Mouse (Mus musculus) MEL (cell line): ENCODE measurements around the gene Ly6g5b. TPM values are rescaled to one million over a fixed set of nuclear protein-coding genes. Genes with fewer than 3 reads are reported as not detected.

Source experiments
- DNase-seq: peaks from one replicate; pipeline ENCODE4 v3.0.0; 2011; ENCODE audit warnings: low read depth, low spot score
- H3K27ac ChIP-seq: 2 replicates; pipeline ENCODE4 v1.5.1; 2012; ENCODE audit warnings: low read depth, mild to moderate bottlenecking, control low read depth, low read length, moderate library complexity; ENCODE audit not compliant: control insufficient read depth
- H3K27me3 ChIP-seq, 2 experiments: fragments of 150-350 bp in 1 of 2; sonication (generic) in 1 of 2; 2 replicates each; pipeline ENCODE4 v1.6.1; 2012; ENCODE audit warnings: low read length in 2 of 2, mild to moderate bottlenecking in 2 of 2, improper control_type of control experiment in 1 of 2, moderate library complexity in 1 of 2; ENCODE audit not compliant: insufficient read depth in 2 of 2, control insufficient read depth in 1 of 2
- H3K36me3 ChIP-seq, 2 experiments: 2 replicates each; pipeline ENCODE4 v1.6.1; 2012 to 2014; ENCODE audit warnings: low read length in 2 of 2, improper control_type of control experiment in 1 of 2, inconsistent platforms in 1 of 2, mild to moderate bottlenecking in 1 of 2; ENCODE audit not compliant: insufficient read depth in 2 of 2, control insufficient read depth in 1 of 2
- H3K4me1 ChIP-seq, 2 experiments: fragments of 150-350 bp in 1 of 2; sonication (generic) in 1 of 2; 2 replicates each; pipeline ENCODE4 v1.6.1; 2012; ENCODE audit warnings: low read length in 2 of 2, improper control_type of control experiment in 1 of 2, mild to moderate bottlenecking in 1 of 2; ENCODE audit not compliant: insufficient read depth in 2 of 2, control insufficient read depth in 1 of 2
- H3K4me3 ChIP-seq, 2 experiments: fragments of 150-350 bp in 1 of 2; sonication (generic) in 1 of 2; 2 replicates each; pipeline ENCODE4 v1.5.1; 2012; ENCODE audit warnings: low read depth in 2 of 2, low read length in 2 of 2, mild to moderate bottlenecking in 2 of 2, moderate library complexity in 2 of 2, control low read depth in 1 of 2, improper control_type of control experiment in 1 of 2; ENCODE audit not compliant: control insufficient read depth in 1 of 2, insufficient read depth in 1 of 2
- H3K79me2 ChIP-seq: 2 replicates; pipeline ENCODE4 v1.6.1; 2012; ENCODE audit warnings: mild to moderate bottlenecking, low read length, moderate library complexity; ENCODE audit not compliant: control insufficient read depth, poor library complexity, insufficient read depth
- H3K9ac ChIP-seq: 2 replicates; pipeline ENCODE4 v1.6.1; 2012; ENCODE audit warnings: low read depth, mild to moderate bottlenecking, control low read depth, low read length, moderate library complexity; ENCODE audit not compliant: control insufficient read depth, poor library complexity, severe bottlenecking
- H3K9me3 ChIP-seq: fragments of 150-350 bp; sonication (generic); replicated peaks from 2 replicates; pipeline ENCODE4 v1.6.1; 2012; ENCODE audit warnings: mild to moderate bottlenecking, low read length, improper control_type of control experiment, moderate library complexity; ENCODE audit not compliant: insufficient read depth
- BHLHE40 ChIP-seq: IDR thresholded peaks from 2 replicates; pipeline ENCODE4 v1.6.1; 2012; ENCODE audit warnings: low read depth, mild to moderate bottlenecking, inconsistent platforms, low read length, improper control_type of control experiment, borderline replicate concordance
- CTCF ChIP-seq, 3 experiments: IDR thresholded peaks in 2 of 3; conservative IDR thresholded peaks in 1 of 3; 2 replicates each; pipeline ENCODE4 v1.5.1; 2011 to 2012; ENCODE audit warnings: low read length in 3 of 3, low read depth in 2 of 3, mild to moderate bottlenecking in 2 of 3, improper control_type of control experiment in 1 of 3, inconsistent platforms in 1 of 3, mixed read lengths in 1 of 3, moderate library complexity in 1 of 3; ENCODE audit not compliant: control insufficient read depth in 1 of 3, insufficient read depth in 1 of 3, poor library complexity in 1 of 3, severe bottlenecking in 1 of 3
- ETS1 ChIP-seq: IDR thresholded peaks from 2 replicates; pipeline ENCODE4 v1.6.1; 2012; ENCODE audit warnings: low read depth, mild to moderate bottlenecking, inconsistent platforms, low read length, improper control_type of control experiment, moderate library complexity
- GABPA ChIP-seq: IDR thresholded peaks from 2 replicates; pipeline ENCODE4 v1.6.1; 2012; ENCODE audit warnings: low read depth, mild to moderate bottlenecking, inconsistent platforms, low read length, improper control_type of control experiment, moderate library complexity
- GATA1 ChIP-seq: IDR thresholded peaks from 2 replicates; pipeline ENCODE4 v1.6.1; 2011; ENCODE audit warnings: low read depth, low read length, improper control_type of control experiment
- JUND ChIP-seq: IDR thresholded peaks from 2 replicates; pipeline ENCODE4 v1.6.1; 2011; ENCODE audit warnings: low read depth, mild to moderate bottlenecking, improper control_type of control experiment, low read length
- KAT2A ChIP-seq: conservative IDR thresholded peaks from 2 replicates; pipeline ENCODE4 v1.6.1; 2012; ENCODE audit warnings: low read depth, low read length, improper control_type of control experiment, inconsistent platforms
- MAFK ChIP-seq: IDR thresholded peaks from 2 replicates; pipeline ENCODE4 v1.6.1; 2011; ENCODE audit warnings: low read depth, mild to moderate bottlenecking, low read length, improper control_type of control experiment, borderline replicate concordance
- MAZ ChIP-seq: IDR thresholded peaks from 2 replicates; pipeline ENCODE4 v1.6.1; 2012; ENCODE audit warnings: low read depth, mild to moderate bottlenecking, inconsistent platforms, low read length, improper control_type of control experiment
- MYC ChIP-seq: IDR thresholded peaks from 2 replicates; pipeline ENCODE4 v1.6.1; 2011; ENCODE audit warnings: low read depth, mild to moderate bottlenecking, low read length, improper control_type of control experiment, moderate library complexity
- NELFE ChIP-seq: IDR thresholded peaks from 2 replicates; pipeline ENCODE4 v1.6.1; 2011; ENCODE audit warnings: low read depth, low read length, improper control_type of control experiment
- NRF1 ChIP-seq: IDR thresholded peaks from 2 replicates; pipeline ENCODE4 v1.6.1; 2014; ENCODE audit warnings: low read depth, mild to moderate bottlenecking, inconsistent platforms, low read length, improper control_type of control experiment, moderate library complexity; ENCODE audit not compliant: poor library complexity, insufficient read depth, severe bottlenecking
- POLR2AphosphoS5 ChIP-seq: IDR thresholded peaks from 2 replicates; pipeline ENCODE4 v1.6.1; 2012; ENCODE audit warnings: low read depth, borderline replicate concordance, mild to moderate bottlenecking, inconsistent platforms, low read length, moderate library complexity, mixed read lengths
- RCOR1 ChIP-seq: IDR thresholded peaks from 2 replicates; pipeline ENCODE4 v1.6.1; 2012; ENCODE audit warnings: low read depth, mild to moderate bottlenecking, inconsistent platforms, low read length, improper control_type of control experiment
- SIN3A ChIP-seq: IDR thresholded peaks from 2 replicates; pipeline ENCODE4 v1.6.1; 2012; ENCODE audit warnings: low read length, improper control_type of control experiment, inconsistent platforms
- SMC3 ChIP-seq: IDR thresholded peaks from 2 replicates; pipeline ENCODE4 v1.6.1; 2011; ENCODE audit warnings: low read depth, low read length, improper control_type of control experiment
- TAL1 ChIP-seq: IDR thresholded peaks from 2 replicates; pipeline ENCODE4 v1.6.1; 2012; ENCODE audit warnings: mild to moderate bottlenecking, inconsistent platforms, low read length, moderate library complexity, mixed read lengths
- TCF12 ChIP-seq: IDR thresholded peaks from 2 replicates; pipeline ENCODE4 v1.6.1; 2014; ENCODE audit warnings: low read depth, mild to moderate bottlenecking, inconsistent platforms, low read length, improper control_type of control experiment, moderate library complexity
- USF1 ChIP-seq: IDR thresholded peaks from 2 replicates; pipeline ENCODE4 v1.6.1; 2014; ENCODE audit warnings: low read depth, mild to moderate bottlenecking, inconsistent platforms, low read length, improper control_type of control experiment, moderate library complexity
- ZC3H11A ChIP-seq: IDR thresholded peaks from 2 replicates; pipeline ENCODE4 v1.6.1; 2012; ENCODE audit warnings: low read depth, mild to moderate bottlenecking, inconsistent platforms, low read length, improper control_type of control experiment
- ZKSCAN1 ChIP-seq: IDR thresholded peaks from 2 replicates; pipeline ENCODE4 v1.6.1; 2012; ENCODE audit warnings: low read depth, mild to moderate bottlenecking, inconsistent platforms, low read length, improper control_type of control experiment, moderate library complexity
- ZMIZ1 ChIP-seq: IDR thresholded peaks from 2 replicates; pipeline ENCODE4 v1.6.1; 2012; ENCODE audit warnings: low read depth, mild to moderate bottlenecking, inconsistent platforms, low read length, improper control_type of control experiment, moderate library complexity
- ZNF384 ChIP-seq: IDR thresholded peaks from 2 replicates; pipeline ENCODE4 v1.6.1; 2012; ENCODE audit warnings: low read depth, mild to moderate bottlenecking, inconsistent platforms, low read length, improper control_type of control experiment
- polyA plus RNA-seq, 2 experiments: library from polyadenylated mRNA; stranded (reverse) in 1 of 2; unstranded in 1 of 2; fragments of >175 nt in 1 of 2; fragments of >200 nt in 1 of 2; gene quantifications; 2 replicates each; pipeline versions ENCODE4 v1.2.1 to v1.2.4; 2012; ENCODE audit warnings: low replicate concordance in 2 of 2, low read depth in 1 of 2; ENCODE audit not compliant: insufficient read length in 2 of 2, insufficient read depth in 1 of 2, missing spikeins in 1 of 2
- total RNA-seq: library from RNA; depleted of rRNA; stranded (reverse); fragments of 300-350 nt; gene quantifications from 2 replicates; pipeline ENCODE4 v1.2.3, GENCODE M21; 2012

Ly6g5b gene
- total and polyA plus RNA-seq, 3 experiments: 0.65 to 1.4 TPM; not detected in 1

DNA sequence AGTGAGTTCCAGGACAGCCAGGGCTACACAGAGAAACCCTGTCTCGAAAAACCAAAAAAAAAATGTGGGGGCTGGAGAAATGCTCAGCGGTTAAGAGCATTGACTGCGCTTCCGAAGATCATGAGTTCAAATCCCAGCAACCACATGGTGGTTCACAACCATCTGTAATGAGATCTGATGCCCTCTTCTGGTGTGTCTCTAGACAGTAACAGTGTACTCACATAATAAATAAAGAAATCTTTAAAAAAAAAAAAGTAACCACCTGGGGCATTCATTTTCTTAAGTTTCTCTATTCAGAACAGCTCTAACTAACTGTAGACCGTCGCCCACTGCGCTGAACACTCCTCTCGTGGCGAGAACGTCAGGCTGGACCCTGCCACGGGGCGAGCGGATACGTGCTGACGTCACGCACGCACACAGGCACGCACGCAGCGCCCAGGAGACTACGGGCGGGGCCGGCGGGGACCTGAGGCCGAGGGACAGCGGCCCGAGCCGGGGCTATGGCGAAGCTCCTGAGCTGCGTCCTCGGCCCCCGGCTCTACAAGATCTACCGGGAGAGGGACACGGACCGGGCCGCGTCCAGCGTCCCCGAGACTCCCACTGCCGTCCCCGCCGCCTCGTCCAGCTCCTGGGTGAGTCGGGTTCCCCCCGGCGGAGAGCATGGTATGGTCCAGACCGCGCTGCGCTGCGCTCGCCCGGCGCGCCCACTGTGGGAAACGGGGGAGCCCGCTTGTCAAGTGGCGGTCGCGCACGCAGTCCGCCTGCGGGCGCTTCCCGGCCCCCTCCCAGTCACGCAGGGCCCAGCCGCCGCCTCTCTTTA lies 26.2 kb downstream of the Ly6g5b start, which contains the start of gene Abhd16a (continued):
- TF ChIP-seq TCF12 (peak; percentile 48), POLR2AphosphoS5 (no peak), USF1 (0 out of 2 replicates have a peak, but pooled peaks have one; percentile 47), CTCF (IDR thresholded peaks at IDR 0.05 in 2 of 3, conservative IDR thresholded peaks at IDR 0.05 in 1 of 3; ENCODE audit: control insufficient read depth in 1 of 3, insufficient read depth in 1 of 3, low read depth in 2 of 3, low read length in 3 of 3, poor library complexity in 1 of 3, severe bottlenecking in 1 of 3) (peak in 1 of 3 experiments; percentile 3; a peak in 1 of 6 replicates), SIN3A (peak; percentile 42), GABPA (no peak), ZC3H11A (no peak), ZMIZ1 (peak; percentile 89), NELFE (peak; percentile 90), TAL1 (no peak), MAZ (peak; percentile 87; the same call in 1 of the 2 replicates), GATA1 (no peak), MAFK (no peak), KAT2A (no peak; the same call in 1 of the 2 replicates), RCOR1 (0 out of 2 replicates have a peak, but pooled peaks have one; percentile 15), ETS1 (peak; percentile 51), JUND (no peak), ZKSCAN1 (no peak), NRF1 (peak; percentile 42; the same call in 1 of the 2 replicates)

DNA sequence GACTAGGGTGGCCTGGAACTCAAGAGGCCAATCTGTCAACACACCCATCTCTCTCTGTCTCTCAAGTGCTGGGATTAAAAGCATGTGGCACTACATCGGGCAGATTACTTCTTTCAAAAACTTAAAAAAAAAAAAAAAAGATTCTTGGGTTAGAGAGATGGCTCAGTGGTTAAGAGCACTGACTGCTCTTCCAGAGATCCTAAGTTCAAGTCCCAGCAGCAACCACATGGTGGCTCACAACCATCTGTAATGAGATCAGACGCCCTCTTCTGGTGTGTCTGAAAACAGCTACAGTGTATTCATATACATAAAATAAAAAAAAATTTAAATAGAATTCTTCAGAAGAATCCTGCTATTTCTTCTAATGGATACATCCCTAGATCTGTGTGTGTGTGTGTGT lies 27.1 kb downstream of the Ly6g5b start:
- H3K4me1 ChIP-seq: peaks cover 5 to 41% of the 10 kb centered on the region in 2 experiments
- peak overlapping the region; percentile 81 for H3K27ac ChIP-seq
- H3K9me3 ChIP-seq: no peaks in the 10 kb centered on the region
- peaks cover 0 to 20% of the 10 kb centered on the region in 2 experiments; a peak in 2 of 4 replicates for H3K36me3 ChIP-seq
- peak; percentile 52 for DNase-seq
- H3K79me2 ChIP-seq: peaks cover 18% of the 10 kb centered on the region
- H3K4me3 ChIP-seq: no peak overlapping the region
- H3K27me3 ChIP-seq: no peaks in the 10 kb centered on the region
- H3K9ac ChIP-seq: peak overlapping the region; percentile 87
- TF ChIP-seq CTCF (IDR thresholded peaks at IDR 0.05 in 2 of 3, conservative IDR thresholded peaks at IDR 0.05 in 1 of 3; ENCODE audit: control insufficient read depth in 1 of 3, insufficient read depth in 1 of 3, low read depth in 2 of 3, low read length in 3 of 3, poor library complexity in 1 of 3, severe bottlenecking in 1 of 3) (peak; percentile 29 to 59 (median 37)), MYC (0 out of 2 replicates have a peak, but pooled peaks have one; percentile 23), ZNF384 (peak; percentile 69), SMC3 (peak; percentile 46), BHLHE40 (no peak), ZC3H11A (peak; percentile 30), POLR2AphosphoS5 (no peak)
- TF ChIP-seq, all 39 proteins: peak for 5
